In the genomic region with DNA sequence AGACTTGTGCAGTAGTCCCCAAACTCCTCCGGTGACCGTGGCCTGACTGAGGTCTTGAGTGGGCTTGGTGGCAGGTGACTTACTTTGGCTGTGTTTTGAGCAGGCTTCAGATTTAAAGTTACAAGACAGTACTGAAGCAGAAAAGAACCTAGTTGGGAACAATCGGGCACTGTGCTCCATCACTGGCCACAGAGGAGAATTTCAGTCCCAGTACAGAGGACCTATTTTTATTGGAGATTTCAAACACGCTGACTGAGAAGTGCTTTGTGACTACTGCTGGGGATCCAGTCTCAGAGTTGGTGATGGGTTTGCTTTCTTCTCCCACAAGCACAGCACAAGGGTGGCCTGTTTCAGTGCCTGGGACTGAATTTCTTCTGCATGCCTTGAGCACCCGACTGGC, we compare ENCODE assay signal across 8 mouse cellular contexts. TPM values are rescaled to one million over a fixed set of nuclear protein-coding genes. Genes with fewer than 3 reads are reported as not detected.
A peak's percentile ranks its signal among the peaks of the same experiment; 100 is the strongest.
DNase-seq lines count a peak whose midpoint lies in the region; ATAC-seq and TF ChIP-seq lines count a peak whose summit lies in the region.

No protein-coding gene starts in this region.

- H3K27ac ChIP-seq in heart, embryonic 12.5 days (ENCODE audit: poor library complexity, severe bottlenecking), result no peak overlapping the region
- no peak overlapping the region for H3K27ac ChIP-seq in embryonic facial prominence, embryonic 11.5 days (replicated peaks; ENCODE audit: low read depth, low read length)
- H3K27ac ChIP-seq in hindbrain, postnatal 0 days, result peak overlapping the region; percentile 90

- H3K4me3 ChIP-seq in heart, embryonic 12.5 days, result peak overlapping the region; percentile 53; the same call in 1 of the 2 replicates
- no peak overlapping the region for H3K4me3 ChIP-seq in embryonic facial prominence, embryonic 11.5 days (ENCODE audit: low read depth, low read length)
- peak overlapping the region; percentile 73 for H3K4me3 ChIP-seq in hindbrain, postnatal 0 days (ENCODE audit: low read length)

- no peaks in the 10 kb centered on the region for H3K4me1 ChIP-seq in heart, embryonic 12.5 days (replicated peaks)
- H3K4me1 ChIP-seq in embryonic facial prominence, embryonic 11.5 days (ENCODE audit: control insufficient read depth, insufficient read depth, low read length), result no peaks in the 10 kb centered on the region
- peaks cover 14% of the 10 kb centered on the region for H3K4me1 ChIP-seq in hindbrain, postnatal 0 days (ENCODE audit: insufficient read depth, low read length)

- no peaks in the 10 kb centered on the region for H3K36me3 ChIP-seq in heart, embryonic 12.5 days
- no peaks in the 10 kb centered on the region for H3K36me3 ChIP-seq in embryonic facial prominence, embryonic 11.5 days (replicated peaks; ENCODE audit: control insufficient read depth, insufficient read depth, low read depth, low read length)
- no peaks in the 10 kb centered on the region for H3K36me3 ChIP-seq in hindbrain, postnatal 0 days (ENCODE audit: insufficient read depth, low read length)

- peak overlapping the region; percentile 90 for H3K4me2 ChIP-seq in heart, embryonic 12.5 days
- H3K4me2 ChIP-seq in embryonic facial prominence, embryonic 11.5 days (ENCODE audit: low read depth, low read length), result peak overlapping the region; percentile 75; the same call in 1 of the 2 replicates
- H3K4me2 ChIP-seq in hindbrain, postnatal 0 days (ENCODE audit: low read depth, low read length), result peak overlapping the region; percentile 66

- DNase-seq in heart, postnatal 14 days, result no peak
- peak; percentile 1 for DNase-seq in embryonic facial prominence, embryonic 11.5 days (ENCODE audit: low spot score)
- DNase-seq in hindbrain, postnatal 0 days (ENCODE audit: low spot score), result peak; percentile 53
- DNase-seq in neural tube, embryonic 10.5 days (ENCODE audit: extremely low spot score, low spot score), result peak; percentile 15
- no peak for DNase-seq in B cell, adult 2 months
- no peak for DNase-seq in gastrocnemius, postnatal 25 days

- no peaks in the 10 kb centered on the region for H3K9me3 ChIP-seq in heart, embryonic 12.5 days (replicated peaks)
- no peaks in the 10 kb centered on the region for H3K9me3 ChIP-seq in embryonic facial prominence, embryonic 11.5 days (replicated peaks; ENCODE audit: control insufficient read depth, low read length)
- H3K9me3 ChIP-seq in hindbrain, postnatal 0 days (ENCODE audit: low read length), result no peaks in the 10 kb centered on the region

- no peak overlapping the region for H3K9ac ChIP-seq in heart, embryonic 12.5 days
- H3K9ac ChIP-seq in embryonic facial prominence, embryonic 11.5 days (replicated peaks; ENCODE audit: low read length), result no peak overlapping the region
- peak overlapping the region; percentile 75 for H3K9ac ChIP-seq in hindbrain, postnatal 0 days (replicated peaks; ENCODE audit: low read length)

- no peak for ATAC-seq in heart, embryonic 12.5 days (ENCODE audit: insufficient number of reproducible peaks, low FRiP score)
- ATAC-seq in embryonic facial prominence, embryonic 11.5 days (replicated peaks; ENCODE audit: insufficient number of reproducible peaks, low FRiP score, low TSS enrichment, low read depth), result no peak
- peak; percentile 76 for ATAC-seq in hindbrain, postnatal 0 days
- ATAC-seq in megakaryocyte-erythroid progenitor cell, adult 5-6 weeks (replicated peaks; ENCODE audit: low FRiP score, low TSS enrichment, poor library complexity, severe bottlenecking), result no peak

- no peak for TF ChIP-seq CTCF in hindbrain, postnatal 0 days (IDR thresholded peaks at IDR 0.05; ENCODE audit: low read depth)

- 65% methylated on average over 5 of the region's 5 CpGs for WGBS in heart, embryonic 12.5 days
- 51% methylated on average over 5 of the region's 5 CpGs for WGBS in embryonic facial prominence, embryonic 11.5 days
- WGBS in hindbrain, postnatal 0 days, result 31% methylated on average over 5 of the region's 5 CpGs

- intact Hi-C loops in heart, postnatal 14 days (cut with DNase I), result no loop called here

- H3K27me3 ChIP-seq in heart, embryonic 12.5 days (replicated peaks), result peaks cover 13% of the 10 kb centered on the region
- H3K27me3 ChIP-seq in embryonic facial prominence, embryonic 11.5 days (ENCODE audit: control insufficient read depth, insufficient read depth, low read length), result no peaks in the 10 kb centered on the region
- H3K27me3 ChIP-seq in hindbrain, postnatal 0 days (ENCODE audit: insufficient read depth, low read length), result no peaks in the 10 kb centered on the region

RNA-seq across cellular contexts. Expression of a gene that starts 1.1 kb away (rescaled TPM):
- 0.64 and 0.76 TPM in 2 replicates for polyA plus RNA-seq in heart, embryonic 12.5 days (2016; fragmentation: Nextera tagmentation; extraction: Ambion mirVana)
- total RNA-seq in heart, postnatal 14 days (2021), result under 1 TPM; 0.14 to 0.17 TPM
- polyA plus RNA-seq in embryonic facial prominence, embryonic 11.5 days (2014; fragmentation: Nextera tagmentation; extraction: Ambion mirVana), result 2.0 and 2.1 TPM in 2 replicates
- 92.6 and 114 TPM in 2 replicates for total RNA-seq in hindbrain, postnatal 0 days (2014; rRNA removed)
- 78.8 and 83.9 TPM in 2 replicates for polyA plus RNA-seq in hindbrain, postnatal 0 days (2015; fragmentation: Nextera tagmentation; extraction: Ambion mirVana)
- total RNA-seq in megakaryocyte-erythroid progenitor cell, adult 5-6 weeks (2014; fragmentation: Nextera tagmentation), result not detected in 2 replicates
- total RNA-seq in megakaryocyte-erythroid progenitor cell, adult 5-6 weeks (2017), result not detected in 2 replicates
- total RNA-seq in gastrocnemius, postnatal 25 days (2021), result under 1 TPM; 0.11 to 0.15 TPM

Comparison
In these comparisons a context has a peak if more than half of its experiments do, and no peak if none do; other contexts are left out.
1. DNase-seq: peak in embryonic facial prominence, embryonic 11.5 days (single experiment), hindbrain, postnatal 0 days (single experiment) and neural tube, embryonic 10.5 days (single experiment); none in heart, postnatal 14 days (0 of 2), B cell, adult 2 months (0 of 2) and gastrocnemius, postnatal 25 days (single experiment).
2. RNA of a gene that starts 1.1 kb away (total RNA-seq): 92.6 to 114 TPM in hindbrain, postnatal 0 days; 0.14 to 0.17 TPM in heart, postnatal 14 days, 0.11 to 0.15 TPM in gastrocnemius, postnatal 25 days and not detected in megakaryocyte-erythroid progenitor cell, adult 5-6 weeks; every median in the first group is over 10 times any median in the second.
3. Peak in every context shown above with its lines, with median percentiles within 50 percentile points of each other: H3K4me2 ChIP-seq.